Mouse (Mus musculus): ENCODE data around the gene Wtip.

GRCm38 (mm10) chr7:34133117-34133762 lies at the start of gene Wtip:
- no peak for TF ChIP-seq TAL1 (IDR thresholded peaks at IDR 0.05; ENCODE audit: low read length)
- no peak for TF ChIP-seq GATA1 (IDR thresholded peaks at IDR 0.05; ENCODE audit: low read length)
